Mouse (Mus musculus): ENCODE data around the gene Rassf5. TPM values are rescaled to one million over a fixed set of nuclear protein-coding genes. Genes with fewer than 3 reads are reported as not detected.

Gene Rassf5
- polyA plus RNA-seq, 1 experiment = 98.8 TPM

- Histone ChIP-seq H3K27me3 (ENCODE audit: control insufficient read depth, insufficient read depth, low read length) (no peaks in the 10 kb centered on the region), H3K4me1 (replicated peaks; ENCODE audit: control insufficient read depth, insufficient read depth, low read length) (peaks cover 36% of the 10 kb centered on the region), H3K27ac (ENCODE audit: control insufficient read depth, insufficient read depth, low read length) (no peak overlapping the region), H3K36me3 (ENCODE audit: control insufficient read depth, insufficient read depth, low read length) (peaks cover 45% of the 10 kb centered on the region), H3K4me3 (ENCODE audit: control insufficient read depth, insufficient read depth, low read length) (no peak overlapping the region)
- TF ChIP-seq POLR2A (IDR thresholded peaks at IDR 0.05; ENCODE audit: control insufficient read depth, extremely low read depth, insufficient read depth, low read length, poor library complexity) (no peak), CTCF (IDR thresholded peaks at IDR 0.05; ENCODE audit: borderline replicate concordance, control insufficient read depth, extremely low read depth, insufficient read depth, low read length, poor library complexity) (peak; percentile 95)
- WGBS = 68% methylated on average over 9 of the region's 9 CpGs
- peak; percentile 86 for DNase-seq
Measured at GRCm38 (mm10) chr1:131181642-131182527, 63.2 kb downstream of the Rassf5 start.

DNA sequence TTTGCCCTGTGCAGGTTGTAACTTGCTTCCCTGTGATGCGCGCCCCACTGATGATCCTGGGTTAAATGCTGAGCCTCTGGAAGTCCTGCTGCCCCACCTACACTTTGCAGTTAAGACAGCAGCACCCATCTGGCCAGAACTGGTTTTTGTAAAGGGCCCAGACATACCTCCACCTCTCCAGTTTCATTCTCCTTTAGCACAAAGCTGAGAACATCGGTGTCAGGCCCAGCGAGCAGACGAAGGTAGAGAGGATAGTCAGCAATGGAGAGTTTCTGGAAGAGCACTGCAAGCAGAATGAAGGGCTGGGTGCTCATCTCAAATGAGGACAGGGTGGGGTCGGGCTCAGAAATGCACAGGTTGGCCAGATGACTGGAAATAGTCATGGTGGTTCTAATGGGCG, 64.7 kb downstream of the Rassf5 start:
- Histone ChIP-seq H3K27ac (ENCODE audit: control insufficient read depth, insufficient read depth, low read length) (no peak overlapping the region), H3K36me3 (ENCODE audit: control insufficient read depth, insufficient read depth, low read length) (peaks cover 60% of the 10 kb centered on the region), H3K4me1 (replicated peaks; ENCODE audit: control insufficient read depth, insufficient read depth, low read length) (peaks cover 29% of the 10 kb centered on the region), H3K4me3 (ENCODE audit: control insufficient read depth, insufficient read depth, low read length) (no peak overlapping the region), H3K27me3 (ENCODE audit: control insufficient read depth, insufficient read depth, low read length) (no peaks in the 10 kb centered on the region)
- 97% methylated on average over 7 of the region's 7 CpGs for WGBS
- TF ChIP-seq CTCF (IDR thresholded peaks at IDR 0.05; ENCODE audit: borderline replicate concordance, control insufficient read depth, extremely low read depth, insufficient read depth, low read length, poor library complexity) (no peak), POLR2A (IDR thresholded peaks at IDR 0.05; ENCODE audit: control insufficient read depth, extremely low read depth, insufficient read depth, low read length, poor library complexity) (no peak)
- DNase-seq = no peak

- no peak for TF ChIP-seq POLR2A (IDR thresholded peaks at IDR 0.05; ENCODE audit: control insufficient read depth, extremely low read depth, insufficient read depth, low read length, poor library complexity)
- no peak for TF ChIP-seq CTCF (IDR thresholded peaks at IDR 0.05; ENCODE audit: borderline replicate concordance, control insufficient read depth, extremely low read depth, insufficient read depth, low read length, poor library complexity)
- no peak overlapping the region for H3K27ac ChIP-seq (ENCODE audit: control insufficient read depth, insufficient read depth, low read length)
- no peaks in the 10 kb centered on the region for H3K27me3 ChIP-seq (ENCODE audit: control insufficient read depth, insufficient read depth, low read length)
- DNase-seq = no peak
- H3K4me3 ChIP-seq (ENCODE audit: control insufficient read depth, insufficient read depth, low read length) = no peak overlapping the region
- H3K4me1 ChIP-seq (replicated peaks; ENCODE audit: control insufficient read depth, insufficient read depth, low read length) = peaks cover 8% of the 10 kb centered on the region
- H3K36me3 ChIP-seq (ENCODE audit: control insufficient read depth, insufficient read depth, low read length) = peaks cover 66% of the 10 kb centered on the region
- 93% methylated on average over 5 of the region's 5 CpGs for WGBS
Measured at GRCm38 (mm10) chr1:131178083-131178482, 67.0 kb downstream of the Rassf5 start.

GRCm38 (mm10) chr1:131177249-131177648, 67.8 kb downstream of the Rassf5 start:
- TF ChIP-seq POLR2A (IDR thresholded peaks at IDR 0.05; ENCODE audit: control insufficient read depth, extremely low read depth, insufficient read depth, low read length, poor library complexity) (no peak), CTCF (IDR thresholded peaks at IDR 0.05; ENCODE audit: borderline replicate concordance, control insufficient read depth, extremely low read depth, insufficient read depth, low read length, poor library complexity) (no peak)
- DNase-seq = no peak
- no peak overlapping the region for H3K4me3 ChIP-seq (ENCODE audit: control insufficient read depth, insufficient read depth, low read length)
- peaks cover 5% of the 10 kb centered on the region for H3K4me1 ChIP-seq (replicated peaks; ENCODE audit: control insufficient read depth, insufficient read depth, low read length)
- peaks cover 71% of the 10 kb centered on the region for H3K36me3 ChIP-seq (ENCODE audit: control insufficient read depth, insufficient read depth, low read length)
- H3K27me3 ChIP-seq (ENCODE audit: control insufficient read depth, insufficient read depth, low read length) = no peaks in the 10 kb centered on the region
- WGBS = 96% methylated on average over 4 of the region's 4 CpGs
- H3K27ac ChIP-seq (ENCODE audit: control insufficient read depth, insufficient read depth, low read length) = no peak overlapping the region

DNA sequence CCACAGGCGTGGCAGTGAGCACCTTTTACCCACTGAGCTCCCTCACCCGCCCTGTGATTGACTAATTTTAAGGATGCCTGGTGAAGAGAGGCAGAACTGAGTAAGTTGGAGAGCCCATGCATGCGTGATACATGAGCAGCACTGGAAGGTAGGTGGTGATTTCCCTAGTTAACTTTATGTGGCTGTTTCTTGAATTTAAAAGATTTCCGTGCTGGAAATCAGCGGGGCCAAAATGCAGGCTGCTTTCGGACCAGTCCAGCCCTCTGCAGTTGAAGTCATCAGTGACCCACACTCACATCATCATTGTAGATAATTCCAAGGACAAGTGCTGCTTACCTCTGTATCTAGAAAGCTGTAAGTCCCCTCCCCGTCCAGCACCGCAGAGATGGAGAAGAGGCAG, 69.2 kb downstream of the Rassf5 start:
- Histone ChIP-seq H3K27ac (ENCODE audit: control insufficient read depth, insufficient read depth, low read length) (no peak overlapping the region), H3K36me3 (ENCODE audit: control insufficient read depth, insufficient read depth, low read length) (peaks cover 74% of the 10 kb centered on the region), H3K27me3 (ENCODE audit: control insufficient read depth, insufficient read depth, low read length) (no peaks in the 10 kb centered on the region), H3K4me1 (replicated peaks; ENCODE audit: control insufficient read depth, insufficient read depth, low read length) (no peaks in the 10 kb centered on the region), H3K4me3 (ENCODE audit: control insufficient read depth, insufficient read depth, low read length) (no peak overlapping the region)
- no peak for DNase-seq
- no peak for TF ChIP-seq CTCF (IDR thresholded peaks at IDR 0.05; ENCODE audit: borderline replicate concordance, control insufficient read depth, extremely low read depth, insufficient read depth, low read length, poor library complexity)
- no peak for TF ChIP-seq POLR2A (IDR thresholded peaks at IDR 0.05; ENCODE audit: control insufficient read depth, extremely low read depth, insufficient read depth, low read length, poor library complexity)
- WGBS = 99% methylated on average over 8 of the region's 8 CpGs

DNA sequence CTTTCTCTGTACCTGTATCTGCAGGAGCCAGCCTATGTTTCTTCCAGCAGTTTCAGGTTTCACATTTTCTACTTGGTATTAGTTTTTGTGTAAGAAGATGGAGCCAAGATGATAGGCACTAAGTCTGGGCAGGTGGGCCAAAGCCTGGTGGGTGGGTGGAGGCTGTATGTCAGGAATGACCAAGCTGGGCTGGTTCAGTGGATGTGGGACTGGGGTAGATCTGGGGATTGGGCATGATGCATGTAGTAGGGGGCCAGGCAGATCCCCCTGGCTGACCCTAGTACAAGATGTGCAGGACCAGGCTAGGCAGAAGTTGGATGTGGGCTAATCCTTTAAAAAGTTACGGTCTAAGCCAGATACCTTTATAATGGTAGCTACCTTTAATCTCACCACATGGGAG, 69.9 kb downstream of the Rassf5 start:
- peaks cover 73% of the 10 kb centered on the region for H3K36me3 ChIP-seq (ENCODE audit: control insufficient read depth, insufficient read depth, low read length)
- DNase-seq = no peak
- no peak overlapping the region for H3K27ac ChIP-seq (ENCODE audit: control insufficient read depth, insufficient read depth, low read length)
- no peaks in the 10 kb centered on the region for H3K4me1 ChIP-seq (replicated peaks; ENCODE audit: control insufficient read depth, insufficient read depth, low read length)
- H3K27me3 ChIP-seq (ENCODE audit: control insufficient read depth, insufficient read depth, low read length) = no peaks in the 10 kb centered on the region
- no peak overlapping the region for H3K4me3 ChIP-seq (ENCODE audit: control insufficient read depth, insufficient read depth, low read length)
- TF ChIP-seq POLR2A (IDR thresholded peaks at IDR 0.05; ENCODE audit: control insufficient read depth, extremely low read depth, insufficient read depth, low read length, poor library complexity) = no peak
- no peak for TF ChIP-seq CTCF (IDR thresholded peaks at IDR 0.05; ENCODE audit: borderline replicate concordance, control insufficient read depth, extremely low read depth, insufficient read depth, low read length, poor library complexity)
- WGBS = 100% methylated on average over 1 of the region's 1 CpGs
